Mouse (Mus musculus) brain, embryonic 14.5 days (tissue): ENCODE measurements around the gene Cacnb4.

Source experiments
- CTCF ChIP-seq: fragments of 200-500 bp; IDR thresholded peaks from 2 replicates; pipeline ENCODE4 v1.5.1; 2012; ENCODE audit warnings: inconsistent platforms, mild to moderate bottlenecking, moderate library complexity, borderline replicate concordance; ENCODE audit not compliant: insufficient read depth, insufficient read length; ENCODE audit errors: extremely low read depth
- POLR2A ChIP-seq: fragments of 200-500 bp; IDR thresholded peaks from 2 replicates; pipeline ENCODE4 v1.6.1; 2012; ENCODE audit warnings: mild to moderate bottlenecking, inconsistent platforms, borderline replicate concordance; ENCODE audit not compliant: poor library complexity, insufficient read depth, insufficient read length, severe bottlenecking; ENCODE audit errors: extremely low read depth

- TF ChIP-seq CTCF = no peak
- TF ChIP-seq POLR2A = no peak
Observed at GRCm38 (mm10) chr2:52427383-52427782, 249.2 kb downstream of the Cacnb4 start.
